Mouse (Mus musculus) lung, postnatal 14 days (tissue): Measurements from ENCODE around the gene Bcl10.
"Not testable (repeated sequence)": the region's sequence is repeated elsewhere in the genome, so short reads cannot be mapped to it uniquely, and the experiment has no call there.

Experiments used
- DNase-seq: peaks from one replicate; pipeline ENCODE4 v3.0.0; 2021

Bcl10 gene

GRCm38 (mm10) chr3:145922019-145922854 is at the start of gene Bcl10:
TSS of gene Bcl10 (plus strand) at chr3:145922804.
- no peak for DNase-seq

DNA sequence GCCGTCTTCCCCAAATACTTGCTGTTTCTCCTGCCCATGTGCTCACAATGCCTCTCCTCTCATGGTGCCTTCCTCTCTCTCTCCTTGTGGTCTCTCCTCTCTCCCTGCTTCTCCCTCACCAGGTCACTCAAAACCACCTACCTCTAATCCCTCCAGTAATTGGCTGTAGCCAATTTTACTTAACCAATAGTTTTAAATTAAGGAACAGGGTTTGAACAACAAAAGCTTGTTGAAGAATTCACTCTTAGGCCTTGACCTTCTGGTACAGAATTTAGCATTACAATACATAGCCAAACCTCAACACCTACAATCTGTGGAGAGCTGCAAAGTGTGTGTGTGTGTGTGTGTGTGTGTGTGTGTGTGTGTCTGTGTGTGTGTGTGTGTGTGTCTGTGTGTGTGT is 49.3 kb upstream of the Bcl10 start:
- DNase-seq: no peak

DNA sequence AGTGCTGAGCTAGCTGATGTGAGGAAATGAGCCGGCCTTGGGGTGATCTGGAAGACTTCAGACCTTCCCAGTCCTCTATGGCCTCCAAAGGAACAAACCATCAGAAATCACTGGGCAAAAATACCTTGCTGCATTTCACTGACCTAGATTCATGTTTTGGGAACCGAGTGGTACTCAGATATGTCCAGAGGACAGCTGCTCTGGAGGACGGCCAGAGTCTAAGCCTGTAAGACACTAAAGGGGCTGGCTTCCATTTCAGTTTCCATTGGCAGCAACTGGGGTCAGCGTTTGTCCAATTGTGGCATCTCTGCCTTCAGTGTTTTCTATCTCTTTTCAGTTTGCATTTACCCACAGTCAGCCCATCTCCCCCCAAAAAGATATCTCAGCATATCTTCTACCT is 48.5 kb upstream of the Bcl10 start:
- peak; percentile 45 for DNase-seq

GRCm38 (mm10) chr3:145876120-145876519 is 46.5 kb upstream of the Bcl10 start:
- no peak for DNase-seq

- not testable (repeated sequence) for DNase-seq
Measured at GRCm38 (mm10) chr3:145878867-145879266, 43.7 kb upstream of the Bcl10 start.

DNA sequence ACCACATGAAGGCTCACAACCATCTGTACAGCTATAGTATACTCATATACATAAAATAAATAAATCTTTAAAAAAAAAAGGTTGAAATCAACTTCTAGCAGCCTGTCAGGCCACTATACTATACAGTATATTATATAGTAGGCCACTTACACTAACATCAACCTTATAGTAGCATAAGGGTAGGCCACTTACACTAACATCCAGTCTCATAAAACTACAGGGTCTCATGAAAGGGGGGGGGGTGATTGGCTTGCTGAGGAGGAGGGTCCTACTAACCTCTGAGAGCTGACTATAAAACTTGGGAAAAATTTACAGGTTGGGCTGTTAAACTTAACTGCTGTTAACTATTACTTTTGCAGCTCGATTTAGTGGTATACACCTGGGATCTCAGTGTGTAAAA is 42.3 kb upstream of the Bcl10 start:
- no peak for DNase-seq

GRCm38 (mm10) chr3:145882076-145882874 is 40.3 kb upstream of the Bcl10 start:
- no peak for DNase-seq

GRCm38 (mm10) chr3:145883233-145883632 is 39.4 kb upstream of the Bcl10 start:
- DNase-seq: no peak

- peak; percentile 26 for DNase-seq
Measured at GRCm38 (mm10) chr3:145885376-145885775, 37.2 kb upstream of the Bcl10 start.

DNA sequence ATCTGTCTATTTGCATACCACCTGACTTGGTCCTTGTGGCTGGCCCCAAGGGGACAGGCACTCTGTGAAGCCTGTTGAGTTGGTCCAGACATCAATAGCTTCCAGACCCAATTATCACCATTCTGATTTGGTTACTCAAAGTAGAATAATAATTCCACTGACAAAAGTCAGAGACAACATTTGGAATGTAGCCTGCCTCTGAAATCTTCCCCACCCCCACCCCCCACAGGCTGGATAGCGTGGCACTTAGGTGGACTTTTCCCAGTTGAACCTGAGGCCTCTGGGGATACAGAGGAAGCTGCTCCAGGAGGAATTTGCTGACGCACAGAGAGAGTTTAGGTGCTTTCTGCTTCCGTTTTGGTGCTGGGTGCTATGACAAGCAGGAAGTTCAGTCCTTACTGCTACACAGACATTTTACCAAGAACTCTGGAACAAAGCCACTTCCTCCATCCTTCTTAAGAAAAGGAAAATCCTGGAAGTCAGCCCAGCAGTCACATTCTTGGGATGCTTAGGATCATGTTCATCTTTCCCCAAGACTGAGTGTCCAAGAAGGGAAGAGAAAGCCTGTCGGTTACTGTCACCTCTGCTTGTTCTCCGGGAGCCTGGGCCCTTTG is 36.6 kb upstream of the Bcl10 start:
- peak; percentile 57 for DNase-seq

- DNase-seq: no peak
Measured at GRCm38 (mm10) chr3:145887430-145887971, 35.1 kb upstream of the Bcl10 start.

DNA sequence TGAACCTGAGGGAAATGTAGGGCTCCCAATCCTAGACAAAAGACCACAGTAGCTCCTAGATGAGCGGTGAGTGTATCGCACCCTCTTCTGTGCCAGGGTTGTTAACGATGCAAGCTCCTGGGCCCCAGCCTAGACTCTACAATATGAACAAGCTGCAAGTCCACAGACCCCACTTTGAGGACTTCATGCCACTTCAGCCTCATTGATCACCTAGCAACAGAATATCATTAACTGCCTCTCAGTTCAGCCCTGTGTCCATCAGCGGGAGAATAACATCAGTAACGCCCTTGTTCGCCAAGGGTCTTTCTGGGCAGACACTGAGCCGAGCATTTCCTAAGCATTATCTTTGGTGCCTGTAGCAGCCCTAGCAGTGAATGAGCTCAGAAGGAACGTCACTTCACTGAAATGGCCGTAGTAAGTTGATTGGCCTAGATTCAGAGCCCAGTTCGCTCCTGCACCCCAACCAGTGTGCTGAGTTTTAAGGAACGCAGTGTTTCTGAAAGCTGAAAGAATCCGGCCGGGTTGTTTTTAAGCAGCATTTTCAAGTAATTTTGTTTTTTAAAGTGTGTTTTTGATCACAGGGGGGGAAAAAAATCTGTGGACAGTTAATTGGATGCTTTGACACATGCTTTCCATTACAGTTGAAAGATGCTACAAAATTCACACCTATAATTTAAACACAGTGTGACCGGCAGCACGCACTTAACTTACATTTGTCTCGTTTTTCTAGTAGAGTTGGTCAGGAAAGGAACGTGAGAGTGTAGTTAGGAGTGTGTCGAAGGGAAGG is 32.1 kb upstream of the Bcl10 start:
- DNase-seq: no peak

DNA sequence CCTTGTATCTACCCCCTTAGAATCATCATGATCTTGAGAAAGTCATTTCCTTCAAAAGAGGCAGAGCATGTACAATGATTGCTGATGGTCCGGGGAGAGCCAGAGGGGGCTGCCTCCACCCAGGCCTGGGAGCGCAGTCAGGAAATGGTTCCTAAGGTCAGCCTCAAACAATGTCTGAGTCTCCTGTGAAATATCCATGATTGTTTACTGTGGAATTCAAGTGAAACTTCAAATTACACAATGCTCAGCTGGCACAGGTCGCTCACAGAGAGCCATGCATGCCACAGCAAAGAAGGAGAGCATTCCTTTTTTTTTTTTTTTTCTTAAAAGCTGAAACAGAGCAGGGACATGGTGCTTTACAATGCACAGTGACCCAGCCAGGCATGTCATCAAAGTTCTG is 30.2 kb upstream of the Bcl10 start:
- no peak for DNase-seq

DNA sequence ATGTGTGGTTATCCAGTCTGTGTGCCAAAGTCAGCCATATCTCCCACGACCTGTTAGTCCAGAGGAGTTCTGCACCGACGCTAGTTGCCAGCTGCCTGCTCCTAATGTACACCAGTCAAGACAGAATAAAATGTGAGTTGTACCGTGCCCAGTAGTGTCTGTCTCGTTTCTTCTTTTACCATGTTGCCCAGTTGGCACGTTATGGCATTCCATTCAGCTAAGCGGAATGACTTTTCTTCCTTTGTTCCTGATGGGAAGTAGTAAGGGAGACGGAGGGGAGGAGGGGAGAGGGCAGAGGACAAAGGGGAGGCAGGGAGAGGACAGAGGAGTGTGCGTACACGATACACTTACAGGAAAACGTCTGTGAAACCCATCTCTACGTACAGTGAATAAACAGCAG is 28.5 kb upstream of the Bcl10 start:
- no peak for DNase-seq

DNA sequence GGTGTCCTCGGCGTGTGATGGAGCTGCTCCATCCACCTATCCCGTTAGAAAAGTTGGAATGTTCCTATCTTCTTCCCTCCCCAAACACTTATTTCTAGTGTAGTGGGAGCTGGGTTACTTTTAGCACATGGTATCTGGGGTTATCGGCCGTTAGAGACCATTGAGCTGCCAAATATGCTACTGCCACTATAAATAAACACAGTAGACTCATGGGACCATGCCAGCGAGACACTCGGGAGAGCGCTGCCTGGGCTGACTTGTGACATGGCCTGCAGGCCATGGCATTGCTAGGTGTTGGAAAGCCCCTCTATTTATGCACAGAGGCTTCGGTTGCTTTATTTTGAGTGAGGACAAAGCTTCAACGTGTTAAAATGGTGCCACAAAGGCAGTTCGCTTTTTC is 24.9 kb upstream of the Bcl10 start:
- peak; percentile 20 for DNase-seq

DNA sequence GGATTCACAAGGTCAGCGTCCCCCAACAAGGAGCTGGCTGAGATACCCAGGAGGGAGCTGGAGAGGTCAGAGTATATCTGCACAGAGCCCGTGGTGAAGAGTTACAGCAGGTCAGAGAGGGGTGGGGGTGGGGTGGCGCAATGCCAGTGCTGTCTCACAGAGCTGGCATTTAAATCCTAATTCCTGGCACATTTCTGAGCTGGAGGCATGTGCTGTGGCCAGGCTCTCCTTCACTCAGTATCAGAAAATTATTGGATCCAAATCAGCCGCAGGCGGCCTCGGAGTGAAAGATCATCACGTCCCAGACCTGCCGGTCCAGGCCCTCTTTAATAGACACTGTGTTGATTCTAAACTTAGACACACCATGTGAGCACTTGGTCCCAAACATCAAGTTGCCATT is 22.8 kb upstream of the Bcl10 start:
- no peak for DNase-seq

- no peak for DNase-seq
Measured at GRCm38 (mm10) chr3:145903530-145903929, 19.1 kb upstream of the Bcl10 start.

GRCm38 (mm10) chr3:145904850-145905776 is 17.5 kb upstream of the Bcl10 start:
- peak; percentile 82 for DNase-seq

GRCm38 (mm10) chr3:145906582-145906981 is 16.0 kb upstream of the Bcl10 start:
- no peak for DNase-seq

DNA sequence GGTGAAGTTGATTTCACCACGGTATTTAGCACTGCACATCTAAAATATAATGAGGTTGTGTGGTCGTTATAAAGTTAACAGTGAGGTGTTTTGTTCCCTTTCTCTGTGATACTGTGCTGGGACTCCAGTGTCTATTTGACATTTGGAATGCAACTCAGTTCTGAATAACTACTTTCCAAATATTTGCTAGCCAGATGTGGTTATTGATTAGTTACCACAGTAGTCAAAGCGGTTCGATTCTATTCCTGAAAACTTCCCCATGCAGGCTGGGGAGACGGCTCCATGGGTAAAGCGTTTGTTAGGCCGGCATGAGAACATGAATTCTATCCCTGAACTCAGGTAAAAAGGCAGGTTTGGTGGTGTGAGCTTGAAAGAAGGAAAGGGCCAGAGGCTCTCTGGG is 10.1 kb upstream of the Bcl10 start:
- DNase-seq: no peak

DNA sequence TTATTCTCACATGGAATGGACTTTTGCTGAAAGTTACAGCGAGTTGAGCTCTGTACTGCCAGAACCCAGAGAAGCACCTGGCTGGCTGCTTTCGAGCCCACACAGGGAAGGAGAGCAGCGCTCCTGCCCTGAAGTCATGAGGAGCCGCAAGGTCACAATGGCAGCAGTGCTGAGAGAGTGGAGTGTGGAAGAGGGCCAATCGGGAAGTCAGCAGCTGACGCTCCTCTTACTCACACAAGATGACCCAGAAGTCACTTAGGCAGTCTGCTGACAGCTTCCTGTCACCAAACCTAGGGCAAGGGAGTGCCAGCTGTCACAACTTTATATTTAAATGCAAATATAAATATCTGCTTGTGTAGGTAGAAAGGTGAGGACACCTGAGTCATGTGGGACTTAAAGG is 9.3 kb upstream of the Bcl10 start:
- DNase-seq: no peak
